Mouse (Mus musculus) urinary bladder, postnatal 14 days (tissue): ENCODE data around the gene Gm5767.

ENCODE experiments used
- DNase-seq: peaks from one replicate; pipeline ENCODE4 v3.0.0; 2021; ENCODE audit warnings: low spot score

Gm5767 gene

DNA sequence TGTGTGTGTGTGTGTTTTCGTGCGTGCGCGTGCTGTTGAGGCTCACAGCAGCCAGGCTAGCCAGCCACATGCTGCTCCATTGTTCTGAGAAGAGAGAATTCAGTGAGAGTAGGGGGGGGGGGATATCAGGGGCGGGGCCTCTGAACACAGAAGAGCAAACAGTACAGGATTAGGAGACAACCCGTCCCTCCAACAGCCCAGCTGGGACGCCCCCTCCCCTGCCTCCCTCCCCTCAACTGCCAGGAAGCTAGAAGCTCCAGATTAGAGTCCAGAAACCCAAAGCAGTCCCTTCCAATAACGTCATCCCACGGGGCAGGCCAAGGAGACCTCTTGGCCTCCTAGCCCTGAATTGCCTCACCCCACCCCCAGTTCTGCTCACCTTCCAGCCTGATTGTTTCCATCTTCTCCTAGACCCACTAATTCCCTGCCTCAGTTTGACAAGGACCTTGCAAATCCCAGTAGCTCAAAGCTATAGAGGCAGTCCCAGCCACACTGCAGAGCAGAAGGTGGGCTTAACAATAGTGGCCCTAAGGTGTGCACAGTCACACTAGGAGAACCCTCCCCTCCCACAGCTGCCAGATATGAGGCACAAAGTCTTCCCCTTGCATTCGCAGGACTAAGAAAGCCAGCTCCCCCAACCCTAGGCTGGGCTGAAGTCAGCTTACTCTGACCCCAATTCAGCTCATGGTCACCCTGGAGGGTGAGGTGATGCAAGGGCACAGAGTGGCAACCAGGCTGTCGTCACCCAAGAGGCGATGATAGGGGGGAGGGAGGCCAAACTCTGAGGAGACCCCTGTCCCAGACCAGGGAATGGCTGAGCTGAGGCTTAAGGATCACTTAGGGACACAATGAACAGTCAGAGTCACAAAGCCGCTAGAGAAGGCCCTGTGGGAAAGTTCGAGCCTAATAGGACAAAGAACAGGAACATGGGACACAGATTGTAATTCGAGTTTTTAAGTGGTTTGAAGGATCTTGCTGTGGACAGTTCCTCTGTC lies 10.2 kb upstream of the Gm5767 start:
- DNase-seq = no peak

DNA sequence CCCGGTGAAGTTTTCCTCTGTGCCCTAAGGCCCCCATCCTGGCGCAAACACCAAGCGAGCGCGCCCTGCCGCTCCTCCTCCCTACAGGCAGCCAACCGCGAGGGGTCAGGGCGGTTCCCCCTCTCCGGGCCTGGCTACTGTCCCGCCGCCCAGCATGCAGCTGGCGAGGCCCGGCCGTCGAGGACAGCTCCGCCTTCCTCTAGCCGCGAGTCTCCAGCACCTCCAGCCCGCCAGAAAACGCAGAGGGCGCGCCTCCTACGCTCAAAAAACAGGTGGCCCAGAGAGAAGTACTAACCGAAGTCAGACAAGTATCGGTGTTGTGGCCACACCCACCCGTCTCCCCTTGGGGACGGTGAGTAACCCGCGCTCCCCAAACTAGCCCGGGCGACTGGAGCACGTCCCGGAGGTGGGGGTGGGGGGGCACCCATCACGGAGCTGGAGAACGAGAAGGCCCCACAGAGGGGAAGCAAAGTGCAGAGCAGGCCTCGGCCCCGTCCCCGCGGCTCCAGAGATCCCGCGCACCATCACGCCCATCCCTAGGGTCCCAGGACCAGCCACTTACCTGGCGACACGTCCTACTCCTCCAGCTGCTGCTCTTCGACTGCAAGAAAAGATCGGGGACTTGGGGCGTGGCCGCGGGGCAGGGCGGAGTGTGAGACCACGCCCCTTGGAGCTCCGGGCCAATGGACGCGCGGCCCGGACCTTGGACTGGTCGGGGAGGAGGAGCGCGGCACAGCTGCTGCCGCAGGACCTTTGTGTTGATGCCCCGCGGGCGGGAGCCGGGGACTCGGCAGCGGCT lies 8.8 kb upstream of the Gm5767 start, which contains the start of gene Carhsp1:
Gene Carhsp1, minus strand, starts transcription at position 605 of the 799 bp plus-strand sequence.
- DNase-seq = peak; percentile 96

DNA sequence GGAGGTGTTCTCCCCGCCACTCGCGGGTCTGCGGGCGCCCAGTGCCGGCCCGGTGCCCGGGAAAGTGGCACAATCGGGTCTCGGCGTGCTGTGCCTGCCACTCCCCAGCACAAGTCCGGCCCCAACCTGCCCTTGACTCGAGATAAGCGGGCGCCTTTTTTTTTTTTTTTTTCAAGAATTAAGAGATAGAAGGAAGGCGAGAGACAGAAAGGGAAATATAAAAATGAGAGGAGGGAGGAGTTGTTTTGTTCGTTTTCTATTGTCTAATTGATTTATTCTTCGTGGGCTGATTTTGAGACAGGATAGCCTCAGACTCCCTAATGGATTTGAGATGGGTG lies 8.3 kb upstream of the Gm5767 start:
- no peak for DNase-seq

DNA sequence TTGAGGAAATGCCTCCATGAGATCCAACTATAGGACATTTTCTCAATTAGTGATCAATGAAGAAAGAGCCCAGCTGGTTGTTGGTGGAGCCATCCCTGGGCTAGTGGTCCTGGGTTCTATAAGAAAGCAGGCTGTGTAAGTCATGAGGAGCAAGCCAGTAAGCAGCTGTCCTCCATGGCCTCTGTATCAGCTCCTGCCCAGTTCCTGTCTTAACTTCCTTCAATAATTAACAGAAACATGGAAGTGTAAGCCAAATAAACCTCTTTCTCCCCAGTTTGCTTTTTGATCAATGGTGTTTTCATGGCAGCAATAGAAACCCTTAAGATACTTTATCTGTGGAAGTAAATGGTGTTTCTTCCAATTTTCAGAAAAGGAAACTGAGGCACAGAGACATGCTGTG lies 7.8 kb upstream of the Gm5767 start:
- DNase-seq = no peak

DNA sequence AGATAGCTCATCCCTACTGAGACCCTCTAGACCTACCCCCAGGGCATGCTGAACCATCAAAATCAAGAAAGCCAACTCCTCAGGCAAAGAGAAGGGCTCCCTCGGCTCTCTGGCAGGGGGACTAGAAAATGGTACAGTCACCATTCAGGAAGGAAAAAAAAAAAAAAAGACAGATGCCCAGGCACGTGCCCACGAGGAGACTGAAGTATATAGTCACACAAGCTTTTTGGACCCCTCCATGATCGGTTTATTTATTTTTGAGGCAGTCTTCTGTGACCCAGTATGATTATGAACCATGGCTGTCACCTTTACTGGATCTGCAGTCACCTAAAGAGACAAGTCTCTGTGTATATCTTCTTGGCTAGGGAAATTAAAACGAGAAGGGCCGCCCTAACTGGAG lies 7.2 kb upstream of the Gm5767 start:
- DNase-seq = no peak

DNA sequence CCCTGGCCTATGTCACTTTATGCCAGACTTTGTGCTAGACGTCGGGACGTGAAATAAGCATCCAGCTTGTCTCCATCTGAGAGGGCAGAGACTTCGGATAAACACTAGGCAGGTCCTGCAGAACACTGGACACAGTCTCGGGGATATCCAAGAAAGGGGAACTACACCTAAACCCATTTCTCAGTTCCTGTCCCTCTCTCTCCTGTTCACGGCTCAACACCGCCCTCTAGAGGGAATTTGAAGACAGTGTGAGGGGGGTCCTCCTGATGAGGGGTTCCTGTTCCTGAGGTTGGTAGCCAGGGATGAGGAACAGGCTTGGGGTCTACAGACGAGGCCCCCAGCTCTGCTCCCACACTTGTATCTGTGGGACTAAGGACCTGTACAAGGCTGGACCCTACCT lies 6.4 kb upstream of the Gm5767 start:
- DNase-seq = peak; percentile 36

DNA sequence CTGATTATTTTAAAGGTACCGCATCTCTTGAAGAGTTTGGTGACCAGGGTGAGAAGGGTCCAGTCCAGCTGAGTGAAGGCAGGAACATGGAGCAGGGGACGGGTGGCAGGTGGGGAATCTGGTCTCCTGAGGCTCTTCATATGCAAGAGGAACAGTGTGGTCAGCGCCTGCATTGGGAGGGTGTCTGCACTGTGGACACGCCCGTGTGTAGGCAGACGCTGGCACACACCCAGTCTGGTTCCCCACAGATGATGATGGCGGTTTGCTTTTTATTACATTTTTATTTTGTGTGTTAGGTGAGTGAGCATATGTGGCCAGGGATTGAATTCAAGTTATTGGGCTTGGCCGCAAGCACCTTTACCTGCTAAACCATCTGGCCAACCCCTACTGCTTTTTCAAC lies 5.0 kb upstream of the Gm5767 start:
- no peak for DNase-seq

DNA sequence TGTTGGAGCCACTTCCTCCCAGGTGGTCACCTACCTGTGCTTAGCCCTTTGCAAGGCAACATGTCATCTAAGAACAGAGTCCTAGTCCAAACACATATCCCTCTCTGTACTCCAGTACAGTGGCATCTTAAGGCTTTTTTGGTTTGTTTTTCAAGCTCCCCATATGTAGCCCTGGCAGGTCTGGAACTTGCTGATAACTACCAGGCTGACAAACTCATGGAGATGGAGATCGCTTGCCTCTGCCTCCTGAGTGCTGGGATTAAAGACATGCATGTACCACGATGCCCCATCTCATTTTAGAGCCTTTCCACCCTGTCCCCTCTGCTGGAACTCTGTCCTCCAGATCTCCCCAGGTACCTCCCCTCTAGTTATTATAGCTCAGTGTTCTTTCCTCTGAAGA lies 4.3 kb upstream of the Gm5767 start:
- no peak for DNase-seq

DNA sequence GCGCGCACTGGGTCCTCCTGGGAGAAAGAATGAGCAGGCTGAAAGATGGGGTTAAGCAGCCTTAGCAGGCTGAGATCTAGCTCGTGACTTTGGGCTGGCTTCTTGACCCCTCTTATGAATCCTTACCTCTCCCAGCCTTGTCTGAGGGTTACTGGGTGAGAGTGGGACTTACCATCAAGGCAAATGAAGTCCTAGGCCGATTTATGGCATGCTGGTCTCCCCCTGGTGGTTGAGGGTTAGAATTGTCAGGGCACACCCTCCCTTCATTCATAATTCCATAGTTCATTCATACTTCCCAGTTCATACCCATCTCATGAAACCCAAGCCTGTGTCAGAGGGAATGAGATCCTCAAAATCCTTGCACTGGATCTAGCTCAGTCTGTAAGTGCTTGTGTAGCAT lies 3.8 kb upstream of the Gm5767 start:
- peak; percentile 50 for DNase-seq

DNA sequence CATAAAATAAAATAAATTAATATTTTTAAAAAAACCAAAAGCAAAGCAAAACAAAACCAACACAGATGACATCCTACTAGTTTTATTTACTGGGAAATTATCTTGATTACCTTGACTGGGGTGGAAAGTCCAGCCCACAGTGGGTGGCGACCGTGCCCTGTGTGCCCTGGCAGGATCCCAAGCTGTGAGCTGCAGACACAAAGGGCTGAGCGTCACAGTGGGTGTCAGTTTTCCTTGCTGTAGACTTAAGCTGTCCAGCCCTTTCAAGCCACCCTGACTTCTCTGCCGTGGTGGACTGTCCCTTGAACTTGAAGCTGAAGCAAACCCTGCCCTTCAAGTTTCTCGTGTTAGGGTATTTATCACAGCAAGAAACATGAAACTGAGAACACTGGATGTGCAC lies 2.5 kb upstream of the Gm5767 start:
- DNase-seq = no peak

DNA sequence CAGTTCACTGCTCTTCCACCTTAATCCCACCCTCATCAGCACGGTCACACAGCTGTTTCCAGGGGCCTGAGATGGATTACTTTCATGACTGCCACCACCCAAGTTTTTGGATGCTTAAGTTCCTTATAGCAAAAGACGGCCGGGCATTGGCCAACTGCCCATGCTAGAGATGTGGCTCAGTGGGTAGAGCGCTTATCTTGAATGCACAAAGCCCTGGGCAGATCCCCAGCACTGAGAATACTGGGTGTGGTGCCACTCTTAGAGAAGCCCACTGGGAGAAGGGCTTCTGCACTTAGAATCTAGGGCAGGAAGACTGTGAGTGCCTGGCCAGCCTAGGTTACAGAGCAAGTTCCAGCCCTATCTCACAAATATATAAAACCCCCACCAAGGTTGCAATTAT lies 1.9 kb upstream of the Gm5767 start:
- DNase-seq = no peak

DNA sequence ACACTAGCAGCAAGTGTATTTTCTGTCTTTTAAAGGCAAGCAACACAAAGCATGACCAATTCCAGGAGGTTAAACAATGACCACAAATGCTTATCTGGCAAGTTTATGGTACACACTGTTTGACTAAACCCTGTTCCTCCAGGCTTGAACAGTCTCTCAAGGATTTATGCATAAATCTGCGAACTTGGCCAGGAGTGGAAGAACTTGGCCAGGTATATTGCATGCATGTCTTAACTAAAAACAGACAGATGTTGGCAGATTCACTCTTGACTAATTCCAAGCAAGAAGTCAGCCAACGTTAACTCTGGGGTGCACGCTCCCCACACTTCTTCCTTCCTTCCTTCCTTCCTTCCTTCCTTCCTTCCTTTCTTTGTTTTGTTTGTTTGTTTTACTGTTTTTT lies 790 bp upstream of the Gm5767 start:
- no peak for DNase-seq

DNA sequence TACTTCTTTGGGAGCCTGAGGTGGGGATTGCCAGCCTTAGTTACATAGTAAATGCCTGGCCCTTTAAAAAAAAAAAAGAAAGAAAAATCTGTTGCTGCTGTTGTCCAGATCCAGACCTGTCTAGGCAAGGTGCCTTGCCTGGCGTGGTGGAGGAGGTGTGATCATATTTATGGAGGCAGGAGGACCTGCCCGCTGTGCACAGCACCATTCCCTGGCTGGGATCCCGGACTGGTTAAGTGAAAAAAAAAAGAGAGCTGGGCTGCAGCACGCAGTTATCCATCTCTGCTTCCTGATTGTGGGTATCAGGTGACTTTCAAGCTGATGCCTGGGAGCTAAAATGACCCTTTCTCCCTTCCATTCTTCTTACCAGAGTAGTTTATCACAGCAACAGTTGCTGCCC lies 4.5 kb downstream of the Gm5767 start:
- DNase-seq = peak; percentile 45

DNA sequence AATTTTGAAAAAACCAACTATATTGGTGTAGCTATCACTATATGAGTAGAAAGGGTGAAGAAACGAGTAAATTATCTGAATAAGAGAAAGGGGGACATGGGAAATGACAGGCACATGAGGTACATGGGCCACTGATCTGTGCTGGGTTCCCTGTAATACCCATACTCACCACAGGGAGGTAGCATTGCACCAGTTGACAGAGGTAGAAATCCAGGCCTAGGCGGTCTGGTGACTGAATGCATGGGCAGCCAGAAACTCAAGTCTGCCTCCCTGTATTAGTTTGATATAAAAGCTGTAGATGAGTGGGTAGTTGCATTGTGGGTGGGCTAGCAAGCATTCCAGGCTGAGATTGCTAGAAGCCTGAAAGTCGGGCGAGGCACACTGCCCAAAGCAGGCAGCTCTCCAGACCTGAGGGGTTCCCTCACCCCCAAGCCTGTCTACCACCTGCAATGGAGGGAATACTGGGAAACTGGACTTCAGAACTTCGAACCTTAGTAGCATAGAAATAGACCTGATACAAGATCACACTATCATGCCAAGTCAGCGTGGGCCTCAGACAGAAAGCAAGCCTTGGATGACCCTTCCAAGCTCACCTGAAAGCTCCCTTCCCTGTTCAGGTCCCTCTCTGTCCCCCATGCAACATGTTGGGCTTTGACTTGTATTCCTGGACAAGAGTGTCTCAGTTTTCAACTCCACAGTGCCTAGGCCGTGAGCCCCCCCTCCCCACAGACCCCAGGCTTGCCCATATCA lies 5.7 kb downstream of the Gm5767 start:
- peak; percentile 76 for DNase-seq

DNA sequence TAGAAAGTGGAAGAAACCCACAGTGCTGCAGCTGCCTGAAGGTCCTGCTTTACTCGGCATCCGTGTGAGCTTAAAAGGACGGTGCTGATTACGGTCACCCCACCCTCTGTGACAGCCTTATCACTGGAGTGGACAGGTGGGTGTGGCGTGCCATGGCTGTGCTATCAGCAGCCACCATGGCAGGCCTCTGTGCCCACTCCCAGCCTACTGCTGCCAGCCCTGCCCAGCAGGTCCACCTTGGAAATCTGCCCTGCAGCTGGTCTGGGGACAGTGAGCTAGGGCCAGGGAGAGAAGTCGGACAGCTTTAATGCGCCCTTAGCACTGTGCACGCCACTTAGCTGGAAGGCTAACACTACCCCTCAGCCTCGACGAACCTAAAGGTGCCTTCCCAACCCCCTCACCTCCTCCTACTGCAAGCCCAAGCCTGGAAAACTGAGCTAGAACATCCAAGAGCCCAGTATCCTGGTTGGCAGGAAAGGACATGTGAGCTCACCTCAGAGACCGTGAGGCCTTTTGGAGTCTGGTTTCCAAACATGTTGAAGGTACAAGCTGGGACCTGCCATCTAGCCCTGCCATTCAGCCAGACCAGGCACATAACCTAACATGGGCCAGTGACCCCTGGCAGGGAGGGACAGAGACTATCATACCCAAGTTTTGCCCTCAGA lies 6.4 kb downstream of the Gm5767 start:
- DNase-seq = no peak

DNA sequence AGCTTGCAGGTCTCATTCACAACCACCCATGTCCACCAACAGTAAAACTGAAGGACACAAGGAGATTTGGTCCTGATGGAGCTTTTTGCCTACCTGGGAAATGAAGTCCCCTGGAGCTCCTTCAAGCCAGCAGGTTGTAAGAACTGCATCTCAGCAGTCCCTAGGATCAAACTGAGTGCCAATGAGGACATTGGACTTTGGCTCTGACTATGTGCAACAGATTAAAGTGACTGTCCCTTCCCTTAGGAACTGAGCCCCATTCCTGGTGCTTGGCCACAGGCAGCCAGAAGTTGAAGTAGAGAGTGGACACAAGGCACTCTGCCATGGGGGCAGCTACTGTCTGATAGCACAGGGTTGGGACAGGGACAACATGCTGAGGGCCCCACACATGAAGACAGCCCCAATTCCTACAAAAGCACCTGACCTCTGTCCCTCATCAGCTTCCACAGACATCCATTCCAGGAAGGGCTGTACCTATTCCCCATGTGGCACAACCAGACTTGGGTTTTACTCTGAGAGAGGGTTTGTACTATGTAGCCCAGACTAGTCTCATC lies 7.1 kb downstream of the Gm5767 start:
- no peak for DNase-seq

DNA sequence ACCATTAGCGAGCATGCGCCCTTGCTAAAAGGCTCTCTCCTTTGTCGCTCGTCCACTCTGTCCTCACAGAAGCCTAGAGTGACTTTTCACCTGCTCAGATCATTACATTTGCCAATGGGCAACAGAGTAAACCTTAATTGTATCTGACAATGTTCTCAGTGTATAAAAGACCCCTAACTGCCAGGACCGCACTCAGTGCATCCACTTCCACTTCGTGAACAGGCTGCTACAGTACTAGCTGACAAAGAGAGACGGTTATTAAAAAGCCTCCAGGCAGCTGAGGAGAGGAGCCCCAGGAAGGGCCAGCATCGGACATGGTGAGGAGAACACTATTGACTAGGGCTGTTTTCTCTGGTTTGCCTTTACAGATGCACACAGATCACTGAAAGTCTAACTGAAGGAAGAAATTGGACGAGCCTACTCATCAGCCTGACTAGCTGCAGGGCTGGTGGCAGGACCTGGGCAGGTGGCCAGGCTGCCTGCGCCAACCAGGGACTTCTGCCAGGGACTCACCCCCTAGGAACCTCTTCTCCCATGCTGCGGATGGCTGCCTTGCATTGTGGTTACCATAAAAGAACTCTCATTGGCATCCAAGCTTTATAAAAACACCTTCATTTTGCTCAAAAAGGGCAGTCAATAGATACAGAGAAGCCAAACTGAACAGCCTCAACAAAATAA lies 9.5 kb downstream of the Gm5767 start:
- DNase-seq = peak; percentile 36

DNA sequence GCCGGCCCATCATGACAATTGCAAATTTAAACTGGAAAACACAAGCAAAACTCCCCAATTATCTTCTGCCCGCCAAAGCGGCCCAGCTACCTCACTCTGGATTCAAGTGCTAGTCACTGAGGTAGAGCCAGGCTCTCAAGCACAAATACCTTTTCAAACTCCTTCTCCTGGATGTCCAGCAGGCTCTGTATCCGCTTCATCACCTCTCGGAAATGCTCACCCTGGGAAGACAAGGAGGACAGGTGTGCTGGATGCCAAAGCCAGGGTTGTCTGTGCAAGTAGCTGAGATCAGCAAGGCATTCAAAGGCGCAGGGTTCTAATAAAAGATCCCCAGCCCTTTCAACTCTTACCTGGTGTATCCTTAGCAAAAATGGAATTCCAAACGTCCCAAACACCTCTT lies 10.6 kb downstream of the Gm5767 start:
- no peak for DNase-seq

DNA sequence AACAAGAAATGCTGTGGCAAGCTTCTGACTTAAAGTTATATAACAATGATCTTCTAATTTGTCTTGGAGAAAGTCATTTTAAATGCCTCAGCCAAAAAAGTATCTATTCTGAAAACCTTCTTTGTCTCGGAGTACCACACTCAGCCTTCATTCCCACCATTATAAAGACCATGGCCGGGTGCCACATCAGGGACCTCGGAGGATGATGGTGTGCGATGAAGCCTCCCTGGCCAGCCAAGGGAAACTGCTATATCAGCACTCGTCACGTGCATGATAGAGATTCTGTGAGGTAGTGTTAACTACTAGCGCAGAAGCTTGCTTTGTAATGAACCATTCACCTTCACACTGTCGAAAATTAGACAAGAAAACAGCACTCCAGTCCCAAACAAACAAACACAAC lies 19.0 kb downstream of the Gm5767 start:
- DNase-seq = no peak

DNA sequence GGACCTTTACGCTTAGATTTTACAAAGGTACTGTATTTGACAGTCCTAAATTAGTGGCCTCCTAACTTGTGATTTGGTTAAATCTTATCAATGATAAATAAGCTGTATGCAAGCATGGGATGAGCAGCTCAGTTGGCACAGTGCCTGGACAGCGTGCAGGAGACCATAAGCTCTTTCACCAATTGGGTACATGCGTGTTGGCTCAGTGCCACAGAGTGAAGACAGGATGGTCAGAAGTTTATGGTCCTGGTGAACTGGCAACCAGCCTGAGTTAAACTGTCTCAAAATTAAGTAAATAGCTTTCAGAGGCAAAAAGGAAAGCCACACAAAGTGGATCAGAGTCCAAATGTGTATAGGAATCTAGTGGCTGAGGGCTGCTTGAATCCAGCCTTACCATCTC lies 20.0 kb downstream of the Gm5767 start:
- peak; percentile 39 for DNase-seq

DNA sequence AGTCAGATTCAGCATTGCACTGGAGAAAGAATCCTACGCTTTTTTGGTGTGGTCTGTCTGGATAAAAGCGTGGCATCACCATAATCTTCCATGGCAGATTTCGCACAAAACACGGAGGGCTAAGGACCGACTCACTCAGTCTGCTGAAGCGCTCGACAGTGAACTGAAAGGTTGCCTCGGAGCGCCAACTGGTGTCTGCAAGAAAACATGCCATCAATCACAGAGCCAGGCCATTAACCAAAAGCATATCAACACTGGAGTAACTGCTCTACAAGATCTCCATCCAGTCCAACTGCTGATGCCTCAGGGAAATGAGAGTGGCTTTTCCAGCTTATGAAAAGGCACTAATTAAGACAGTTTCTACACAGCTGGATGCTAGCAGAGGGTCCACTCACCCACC lies 31.4 kb downstream of the Gm5767 start:
- no peak for DNase-seq
